Mouse (Mus musculus): Measurements from ENCODE around the gene Usp10. TPM values are rescaled to one million over a fixed set of nuclear protein-coding genes. Genes with fewer than 3 reads are reported as not detected.

Gene Usp10
- 44.4 and 87.8 TPM in 2 replicates for polyA plus RNA-seq (2012; rRNA removed)

- DNase-seq (ENCODE audit: low read depth), result no peak
Measured at GRCm38 (mm10) chr8:119909944-119910546, at the start of gene Usp10. TSS of gene Usp10 (plus strand) at chr8:119910360.

- no peak for DNase-seq (ENCODE audit: low read depth)
Measured at GRCm38 (mm10) chr8:119861706-119862389, 48.3 kb upstream of the Usp10 start, which contains the start of gene Klhl36. TSS of gene Klhl36 (plus strand) at chr8:119862266.

GRCm38 (mm10) chr8:119862390-119862734, 47.8 kb upstream of the Usp10 start:
- no peak for DNase-seq (ENCODE audit: low read depth)

GRCm38 (mm10) chr8:119862749-119863148, 47.4 kb upstream of the Usp10 start:
- no peak for DNase-seq (ENCODE audit: low read depth)

- no peak for DNase-seq (ENCODE audit: low read depth)
Measured at GRCm38 (mm10) chr8:119869616-119870015, 40.5 kb upstream of the Usp10 start.

- no peak for DNase-seq (ENCODE audit: low read depth)
Measured at GRCm38 (mm10) chr8:119873181-119873580, 37.0 kb upstream of the Usp10 start.

GRCm38 (mm10) chr8:119881301-119881700, 28.9 kb upstream of the Usp10 start:
- DNase-seq (ENCODE audit: low read depth), result no peak

GRCm38 (mm10) chr8:119881917-119882316, 28.2 kb upstream of the Usp10 start:
- no peak for DNase-seq (ENCODE audit: low read depth)

- no peak for DNase-seq (ENCODE audit: low read depth)
Measured at GRCm38 (mm10) chr8:119883281-119883680, 26.9 kb upstream of the Usp10 start.

GRCm38 (mm10) chr8:119885612-119886011, 24.5 kb upstream of the Usp10 start:
- DNase-seq (ENCODE audit: low read depth), result no peak

GRCm38 (mm10) chr8:119887130-119887529, 23.0 kb upstream of the Usp10 start:
- DNase-seq (ENCODE audit: low read depth), result no peak

GRCm38 (mm10) chr8:119888012-119888411, 22.1 kb upstream of the Usp10 start:
- DNase-seq (ENCODE audit: low read depth), result no peak

GRCm38 (mm10) chr8:119897069-119897468, 13.1 kb upstream of the Usp10 start:
- no peak for DNase-seq (ENCODE audit: low read depth)

GRCm38 (mm10) chr8:119897933-119898332, 12.2 kb upstream of the Usp10 start:
- DNase-seq (ENCODE audit: low read depth), result no peak

GRCm38 (mm10) chr8:119901349-119901748, 8.8 kb upstream of the Usp10 start:
- no peak for DNase-seq (ENCODE audit: low read depth)

- no peak for DNase-seq (ENCODE audit: low read depth)
Measured at GRCm38 (mm10) chr8:119901952-119902351, 8.2 kb upstream of the Usp10 start.

- no peak for DNase-seq (ENCODE audit: low read depth)
Measured at GRCm38 (mm10) chr8:119904323-119904911, 5.7 kb upstream of the Usp10 start.

GRCm38 (mm10) chr8:119910547-119911257, 542 bp downstream of the Usp10 start, which contains the start of gene Gm20388:
TSS of gene Gm20388 (plus strand) at chr8:119910841.
- no peak for DNase-seq (ENCODE audit: low read depth)

- no peak for DNase-seq (ENCODE audit: low read depth)
Measured at GRCm38 (mm10) chr8:119911258-119911962, 1.2 kb downstream of the Usp10 start.

- no peak for DNase-seq (ENCODE audit: low read depth)
Measured at GRCm38 (mm10) chr8:119912643-119913042, 2.5 kb downstream of the Usp10 start.

- no peak for DNase-seq (ENCODE audit: low read depth)
Measured at GRCm38 (mm10) chr8:119913181-119913580, 3.0 kb downstream of the Usp10 start.

GRCm38 (mm10) chr8:119914161-119914560, 4.0 kb downstream of the Usp10 start:
- DNase-seq (ENCODE audit: low read depth), result no peak

All from gonadal fat pad, adult 2 months (tissue).